Mouse (Mus musculus): ENCODE measurements around the gene Nhlrc3. TPM values are rescaled to one million over a fixed set of nuclear protein-coding genes. Genes with fewer than 3 reads are reported as not detected.
A peak's percentile ranks its signal among the peaks of the same experiment; 100 is the strongest.

Gene Nhlrc3
- polyA plus RNA-seq, 1 experiment from 2014 or later, result 10.6 TPM

GRCm38 (mm10) chr3:53445540-53445939 is 17.6 kb downstream of the Nhlrc3 start:
- ATAC-seq, result peak; percentile 29; the same call in 1 of the 2 replicates
- Histone ChIP-seq H3K4me2 (ENCODE audit: low read length) (no peak overlapping the region), H3K27me3 (replicated peaks; ENCODE audit: control insufficient read depth, insufficient read depth, low read length) (no peaks in the 10 kb centered on the region), H3K4me3 (replicated peaks; ENCODE audit: low read length) (no peak overlapping the region), H3K27ac (ENCODE audit: low read length) (no peak overlapping the region), H3K4me1 (replicated peaks; ENCODE audit: control insufficient read depth, insufficient read depth, low read length) (no peaks in the 10 kb centered on the region), H3K36me3 (ENCODE audit: control insufficient read depth, insufficient read depth) (0 out of 2 replicates have a peak, but pooled peaks cover 2% of the 10 kb centered on the region), H3K9ac (replicated peaks; ENCODE audit: low read depth, low read length) (no peak overlapping the region), H3K9me3 (ENCODE audit: control insufficient read depth, low read length) (no peaks in the 10 kb centered on the region)
- WGBS, result 70% methylated on average over 5 of the region's 5 CpGs

- 61% methylated on average over 5 of the region's 5 CpGs for WGBS
- no peak overlapping the region for H3K27ac ChIP-seq (ENCODE audit: low read length)
- no peak overlapping the region for H3K4me2 ChIP-seq (ENCODE audit: low read length)
- no peaks in the 10 kb centered on the region for H3K4me1 ChIP-seq (replicated peaks; ENCODE audit: control insufficient read depth, insufficient read depth, low read length)
- H3K36me3 ChIP-seq (ENCODE audit: control insufficient read depth, insufficient read depth), result no peaks in the 10 kb centered on the region
- no peak for ATAC-seq
- no peaks in the 10 kb centered on the region for H3K9me3 ChIP-seq (ENCODE audit: control insufficient read depth, low read length)
- no peaks in the 10 kb centered on the region for H3K27me3 ChIP-seq (replicated peaks; ENCODE audit: control insufficient read depth, insufficient read depth, low read length)
- H3K9ac ChIP-seq (replicated peaks; ENCODE audit: low read depth, low read length), result no peak overlapping the region
- no peak overlapping the region for H3K4me3 ChIP-seq (replicated peaks; ENCODE audit: low read length)
Observed at GRCm38 (mm10) chr3:53436550-53436949, 26.6 kb downstream of the Nhlrc3 start.

- ATAC-seq, result no peak
Observed at GRCm38 (mm10) chr3:53434610-53435009, 28.5 kb downstream of the Nhlrc3 start.

GRCm38 (mm10) chr3:53423576-53423975 is 39.6 kb downstream of the Nhlrc3 start:
- ATAC-seq, result no peak
- no peak overlapping the region for H3K4me3 ChIP-seq (replicated peaks; ENCODE audit: low read length)
- no peaks in the 10 kb centered on the region for H3K9me3 ChIP-seq (ENCODE audit: control insufficient read depth, low read length)
- WGBS, result 82% methylated on average over 4 of the region's 4 CpGs
- H3K4me2 ChIP-seq (ENCODE audit: low read length), result no peak overlapping the region
- no peaks in the 10 kb centered on the region for H3K4me1 ChIP-seq (replicated peaks; ENCODE audit: control insufficient read depth, insufficient read depth, low read length)
- H3K27me3 ChIP-seq (replicated peaks; ENCODE audit: control insufficient read depth, insufficient read depth, low read length), result no peaks in the 10 kb centered on the region
- no peak overlapping the region for H3K27ac ChIP-seq (ENCODE audit: low read length)
- H3K36me3 ChIP-seq (ENCODE audit: control insufficient read depth, insufficient read depth), result no peaks in the 10 kb centered on the region
- no peak overlapping the region for H3K9ac ChIP-seq (replicated peaks; ENCODE audit: low read depth, low read length)

More at GRCm38 (mm10) chr3:53434610-53435009, 28.5 kb downstream of the Nhlrc3 start:
- no peak overlapping the region for H3K4me3 ChIP-seq (replicated peaks; ENCODE audit: low read length)
- H3K36me3 ChIP-seq (ENCODE audit: control insufficient read depth, insufficient read depth), result no peaks in the 10 kb centered on the region
- no peaks in the 10 kb centered on the region for H3K27me3 ChIP-seq (replicated peaks; ENCODE audit: control insufficient read depth, insufficient read depth, low read length)
- H3K4me2 ChIP-seq (ENCODE audit: low read length), result no peak overlapping the region
- H3K4me1 ChIP-seq (replicated peaks; ENCODE audit: control insufficient read depth, insufficient read depth, low read length), result no peaks in the 10 kb centered on the region
- H3K27ac ChIP-seq (ENCODE audit: low read length), result no peak overlapping the region
- WGBS, result 77% methylated on average over 3 of the region's 3 CpGs
- no peak overlapping the region for H3K9ac ChIP-seq (replicated peaks; ENCODE audit: low read depth, low read length)
- H3K9me3 ChIP-seq (ENCODE audit: control insufficient read depth, low read length), result no peaks in the 10 kb centered on the region

GRCm38 (mm10) chr3:53422691-53423090 is 40.4 kb downstream of the Nhlrc3 start:
- H3K9ac ChIP-seq (replicated peaks; ENCODE audit: low read depth, low read length), result no peak overlapping the region
- no peaks in the 10 kb centered on the region for H3K36me3 ChIP-seq (ENCODE audit: control insufficient read depth, insufficient read depth)
- 19% methylated on average over 1 of the region's 1 CpGs for WGBS
- no peaks in the 10 kb centered on the region for H3K27me3 ChIP-seq (replicated peaks; ENCODE audit: control insufficient read depth, insufficient read depth, low read length)
- no peaks in the 10 kb centered on the region for H3K9me3 ChIP-seq (ENCODE audit: control insufficient read depth, low read length)
- H3K27ac ChIP-seq (ENCODE audit: low read length), result no peak overlapping the region
- no peak for ATAC-seq
- H3K4me3 ChIP-seq (replicated peaks; ENCODE audit: low read length), result no peak overlapping the region
- no peaks in the 10 kb centered on the region for H3K4me1 ChIP-seq (replicated peaks; ENCODE audit: control insufficient read depth, insufficient read depth, low read length)
- no peak overlapping the region for H3K4me2 ChIP-seq (ENCODE audit: low read length)

GRCm38 (mm10) chr3:53421656-53422055 is 41.5 kb downstream of the Nhlrc3 start:
- Histone ChIP-seq H3K9me3 (ENCODE audit: control insufficient read depth, low read length) (no peaks in the 10 kb centered on the region), H3K4me2 (ENCODE audit: low read length) (no peak overlapping the region), H3K36me3 (ENCODE audit: control insufficient read depth, insufficient read depth) (no peaks in the 10 kb centered on the region), H3K4me1 (replicated peaks; ENCODE audit: control insufficient read depth, insufficient read depth, low read length) (no peaks in the 10 kb centered on the region), H3K9ac (replicated peaks; ENCODE audit: low read depth, low read length) (no peak overlapping the region), H3K4me3 (replicated peaks; ENCODE audit: low read length) (no peak overlapping the region), H3K27ac (ENCODE audit: low read length) (no peak overlapping the region), H3K27me3 (replicated peaks; ENCODE audit: control insufficient read depth, insufficient read depth, low read length) (no peaks in the 10 kb centered on the region)
- no peak for ATAC-seq
- 91% methylated on average over 12 of the region's 12 CpGs for WGBS

GRCm38 (mm10) chr3:53417701-53418100 is 45.4 kb downstream of the Nhlrc3 start:
- ATAC-seq, result no peak
- no peak overlapping the region for H3K27ac ChIP-seq (ENCODE audit: low read length)
- H3K27me3 ChIP-seq (replicated peaks; ENCODE audit: control insufficient read depth, insufficient read depth, low read length), result no peaks in the 10 kb centered on the region
- peaks cover 4% of the 10 kb centered on the region; the same call in 1 of the 2 replicates for H3K4me1 ChIP-seq (replicated peaks; ENCODE audit: control insufficient read depth, insufficient read depth, low read length)
- no peaks in the 10 kb centered on the region for H3K9me3 ChIP-seq (ENCODE audit: control insufficient read depth, low read length)
- H3K9ac ChIP-seq (replicated peaks; ENCODE audit: low read depth, low read length), result no peak overlapping the region
- 65% methylated on average over 7 of the region's 7 CpGs for WGBS
- H3K4me3 ChIP-seq (replicated peaks; ENCODE audit: low read length), result no peak overlapping the region
- H3K4me2 ChIP-seq (ENCODE audit: low read length), result no peak overlapping the region
- no peaks in the 10 kb centered on the region for H3K36me3 ChIP-seq (ENCODE audit: control insufficient read depth, insufficient read depth)

GRCm38 (mm10) chr3:53416036-53416506 is 47.1 kb downstream of the Nhlrc3 start:
- Histone ChIP-seq H3K4me2 (ENCODE audit: low read length) (no peak overlapping the region), H3K4me1 (replicated peaks; ENCODE audit: control insufficient read depth, insufficient read depth, low read length) (peaks cover 4% of the 10 kb centered on the region; the same call in 1 of the 2 replicates), H3K9me3 (ENCODE audit: control insufficient read depth, low read length) (no peaks in the 10 kb centered on the region), H3K9ac (replicated peaks; ENCODE audit: low read depth, low read length) (no peak overlapping the region), H3K4me3 (replicated peaks; ENCODE audit: low read length) (no peak overlapping the region), H3K27ac (ENCODE audit: low read length) (0 out of 2 replicates have a peak overlapping the region, but pooled peaks have one; percentile 8), H3K36me3 (ENCODE audit: control insufficient read depth, insufficient read depth) (no peaks in the 10 kb centered on the region), H3K27me3 (replicated peaks; ENCODE audit: control insufficient read depth, insufficient read depth, low read length) (no peaks in the 10 kb centered on the region)
- 32% methylated on average over 5 of the region's 5 CpGs for WGBS
- peak; percentile 87 for ATAC-seq

GRCm38 (mm10) chr3:53413959-53414358 is 49.2 kb downstream of the Nhlrc3 start:
- Histone ChIP-seq H3K27ac (ENCODE audit: low read length) (no peak overlapping the region), H3K36me3 (ENCODE audit: control insufficient read depth, insufficient read depth) (no peaks in the 10 kb centered on the region), H3K9ac (replicated peaks; ENCODE audit: low read depth, low read length) (no peak overlapping the region), H3K4me3 (replicated peaks; ENCODE audit: low read length) (no peak overlapping the region), H3K9me3 (ENCODE audit: control insufficient read depth, low read length) (no peaks in the 10 kb centered on the region), H3K27me3 (replicated peaks; ENCODE audit: control insufficient read depth, insufficient read depth, low read length) (no peaks in the 10 kb centered on the region), H3K4me1 (replicated peaks; ENCODE audit: control insufficient read depth, insufficient read depth, low read length) (peaks cover 4% of the 10 kb centered on the region; the same call in 1 of the 2 replicates), H3K4me2 (ENCODE audit: low read length) (no peak overlapping the region)
- ATAC-seq, result no peak
- 56% methylated on average over 3 of the region's 3 CpGs for WGBS

- Histone ChIP-seq H3K4me2 (ENCODE audit: low read length) (no peak overlapping the region), H3K4me3 (replicated peaks; ENCODE audit: low read length) (no peak overlapping the region), H3K27ac (ENCODE audit: low read length) (no peak overlapping the region), H3K9me3 (ENCODE audit: control insufficient read depth, low read length) (no peaks in the 10 kb centered on the region), H3K36me3 (ENCODE audit: control insufficient read depth, insufficient read depth) (no peaks in the 10 kb centered on the region), H3K27me3 (replicated peaks; ENCODE audit: control insufficient read depth, insufficient read depth, low read length) (no peaks in the 10 kb centered on the region), H3K9ac (replicated peaks; ENCODE audit: low read depth, low read length) (no peak overlapping the region), H3K4me1 (replicated peaks; ENCODE audit: control insufficient read depth, insufficient read depth, low read length) (peaks cover 4% of the 10 kb centered on the region; the same call in 1 of the 2 replicates)
- no peak for ATAC-seq
- WGBS, result 25% methylated on average over 2 of the region's 2 CpGs
Observed at GRCm38 (mm10) chr3:53413465-53413864, 49.7 kb downstream of the Nhlrc3 start.

Data from forebrain, embryonic 16.5 days (tissue).